Mouse (Mus musculus) hindbrain, postnatal 0 days (tissue): ENCODE results near the gene Tvp23a. TPM values are rescaled to one million over a fixed set of nuclear protein-coding genes. Genes with fewer than 3 reads are reported as not detected.

ENCODE experiments used
- ATAC-seq: fragments of 200-750 bp; cut with Nextera tagmentation; 2 replicates; pipeline ENCODE4 v1.8.0; 2017; ENCODE audit warnings: mild to moderate bottlenecking, moderate TSS enrichment, moderate library complexity
- DNase-seq: peaks from one replicate; pipeline ENCODE4 v3.0.0-alpha.2; 2015; ENCODE audit warnings: low spot score
- H3K27ac ChIP-seq: fragments of 300-500 bp; sonication (generic); 2 replicates; pipeline ENCODE4 v1.5.1; 2014; ENCODE audit warnings: mild to moderate bottlenecking
- H3K27me3 ChIP-seq: fragments of 300-500 bp; sonication (generic); 2 replicates; pipeline ENCODE4 v1.6.1; 2014; ENCODE audit warnings: low read length, mixed read lengths; ENCODE audit not compliant: insufficient read depth
- H3K36me3 ChIP-seq: fragments of 300-500 bp; sonication (generic); 2 replicates; pipeline ENCODE4 v1.6.1; 2014; ENCODE audit warnings: low read length, mixed read lengths; ENCODE audit not compliant: insufficient read depth
- H3K4me1 ChIP-seq: fragments of 300-500 bp; sonication (generic); 2 replicates; pipeline ENCODE4 v1.6.1; 2014; ENCODE audit warnings: antibody characterized with exemption, low read length, mixed read lengths; ENCODE audit not compliant: insufficient read depth
- H3K4me2 ChIP-seq: fragments of 300-500 bp; sonication (generic); 2 replicates; pipeline ENCODE4 v1.6.1; 2014; ENCODE audit warnings: low read depth, mild to moderate bottlenecking, low read length, moderate library complexity, mixed read lengths
- H3K4me3 ChIP-seq: fragments of 300-500 bp; sonication (generic); 2 replicates; pipeline ENCODE4 v1.5.1; 2014; ENCODE audit warnings: low read length
- H3K9ac ChIP-seq: fragments of 300-500 bp; sonication (generic); replicated peaks from 2 replicates; pipeline ENCODE4 v1.6.1; 2014; ENCODE audit warnings: mild to moderate bottlenecking, low read length, moderate library complexity, mixed read lengths
- H3K9me3 ChIP-seq: fragments of 300-500 bp; sonication (generic); 2 replicates; pipeline ENCODE4 v1.6.1; 2016; ENCODE audit warnings: low read length, mixed read lengths
- CTCF ChIP-seq: IDR thresholded peaks from 2 replicates; pipeline ENCODE4 v1.5.1; 2016; ENCODE audit warnings: antibody characterized with exemption, control low read depth, low read depth
- WGBS: fragments of 180-500 bp; shearing (Covaris S2); extraction: QIAGEN DNeasy Blood & Tissue Kit; methylation state at CpG from one replicate; pipeline ENCODE4 v1.1.7; 2014; 5-methylcytosine and 5-hydroxymethylcytosine counted together
- polyA plus RNA-seq: library from polyadenylated mRNA; unstranded; fragments of >200 nt; fragmentation: Nextera tagmentation; extraction: Ambion mirVana; gene quantifications from 2 replicates; pipeline ENCODE4 v1.2.1, GENCODE M21; 2015
- total RNA-seq: library from RNA; depleted of rRNA; stranded (reverse); fragments of >200 nt; gene quantifications from 2 replicates; pipeline ENCODE4 v1.2.3, GENCODE M21; 2014

Gene Tvp23a
- total and polyA plus RNA-seq, 2 experiments from 2014 or later: 38.5 to 75.5 TPM

- no peaks in the 10 kb centered on the region for H3K9me3 ChIP-seq
- H3K36me3 ChIP-seq: no peaks in the 10 kb centered on the region
- TF ChIP-seq CTCF: no peak
- H3K4me3 ChIP-seq: no peak overlapping the region
- 90% methylated on average over 6 of the region's 6 CpGs for WGBS
- no peaks in the 10 kb centered on the region for H3K4me1 ChIP-seq
- no peak for ATAC-seq
- no peak overlapping the region for H3K4me2 ChIP-seq
- H3K27ac ChIP-seq: no peak overlapping the region
- H3K27me3 ChIP-seq: no peaks in the 10 kb centered on the region
- no peak for DNase-seq
- H3K9ac ChIP-seq: no peak overlapping the region
These were observed 58.4 kb downstream of the Tvp23a start for GRCm38 (mm10) chr16:10388634-10389365.

DNA sequence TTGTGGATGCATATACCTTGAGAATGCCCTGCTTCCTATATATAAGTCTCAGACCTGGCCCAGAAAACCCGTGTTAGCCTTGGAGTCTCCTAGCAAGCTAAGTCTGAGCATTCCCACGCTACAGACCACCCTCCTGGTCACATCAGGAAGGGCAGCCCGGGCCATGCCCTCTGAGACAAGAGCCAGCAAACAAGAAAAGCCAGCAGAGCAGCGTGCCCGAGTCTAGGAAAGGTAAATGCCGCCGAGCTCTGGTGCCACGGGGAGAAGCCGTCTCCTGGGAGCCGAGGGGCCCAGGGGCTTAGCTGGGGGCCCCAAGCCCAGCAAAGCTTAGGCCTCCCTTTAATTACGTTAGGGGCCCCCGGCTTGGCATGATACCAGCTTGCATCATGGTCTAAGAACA lies 61.9 kb downstream of the Tvp23a start:
- DNase-seq (no peak), ATAC-seq (no peak)
- 74% methylated on average over 12 of the region's 12 CpGs for WGBS
- Histone ChIP-seq H3K36me3 (no peaks in the 10 kb centered on the region), H3K27ac (no peak overlapping the region), H3K27me3 (no peaks in the 10 kb centered on the region), H3K4me3 (no peak overlapping the region), H3K4me1 (no peaks in the 10 kb centered on the region), H3K9me3 (no peaks in the 10 kb centered on the region), H3K9ac (no peak overlapping the region), H3K4me2 (no peak overlapping the region)
- no peak for TF ChIP-seq CTCF

DNA sequence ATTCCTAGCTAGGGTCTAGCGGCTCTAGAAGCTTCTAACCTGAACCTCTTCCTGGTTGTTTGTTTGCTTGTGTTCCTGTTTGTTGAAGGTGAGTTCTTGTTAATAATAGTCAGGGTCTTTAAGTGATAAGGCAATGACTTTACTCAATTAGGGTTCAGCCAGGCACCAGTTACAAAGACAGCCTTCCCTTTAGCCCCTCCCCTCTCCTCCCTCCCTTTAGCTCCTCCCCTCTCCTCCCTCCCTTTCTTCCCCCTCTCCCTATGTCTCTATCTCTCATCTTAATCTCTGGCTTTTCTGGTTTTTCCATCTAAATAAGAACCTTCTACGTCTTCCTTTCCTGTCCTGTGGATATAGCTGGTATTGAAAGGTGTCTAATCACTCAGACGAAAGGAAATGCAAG lies 62.6 kb downstream of the Tvp23a start:
- TF ChIP-seq CTCF: no peak
- Histone ChIP-seq H3K4me2 (no peak overlapping the region), H3K4me1 (no peaks in the 10 kb centered on the region), H3K4me3 (no peak overlapping the region), H3K9ac (no peak overlapping the region), H3K27ac (no peak overlapping the region), H3K27me3 (no peaks in the 10 kb centered on the region), H3K9me3 (no peaks in the 10 kb centered on the region), H3K36me3 (no peaks in the 10 kb centered on the region)
- WGBS: 60% methylated on average over 3 of the region's 3 CpGs
- DNase-seq (no peak), ATAC-seq (no peak)

DNA sequence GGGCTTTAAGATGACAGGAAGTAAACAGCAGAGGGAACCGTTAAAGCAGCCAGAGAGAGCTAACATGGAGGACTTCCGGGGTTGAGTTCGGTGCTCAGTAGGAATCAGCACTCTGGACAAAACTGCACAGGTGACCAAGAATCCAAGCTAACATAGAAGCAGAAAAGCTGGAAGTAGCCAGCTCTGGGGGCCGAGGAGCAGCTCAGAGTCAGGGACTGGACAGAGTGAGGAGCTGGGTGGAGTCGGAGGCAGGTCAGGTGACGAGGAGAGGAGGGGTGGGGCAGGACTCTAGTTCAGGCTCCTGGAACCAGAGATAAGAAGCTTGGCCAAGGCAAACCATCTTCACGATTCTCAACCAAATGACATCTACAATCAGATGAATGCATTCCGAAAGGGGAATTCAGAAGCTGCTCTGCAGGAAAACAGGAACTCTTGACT lies 63.1 kb downstream of the Tvp23a start:
- Histone ChIP-seq H3K4me3 (no peak overlapping the region), H3K27me3 (no peaks in the 10 kb centered on the region), H3K9me3 (no peaks in the 10 kb centered on the region), H3K36me3 (no peaks in the 10 kb centered on the region), H3K9ac (no peak overlapping the region), H3K4me2 (no peak overlapping the region), H3K4me1 (no peaks in the 10 kb centered on the region), H3K27ac (no peak overlapping the region)
- ATAC-seq (no peak), DNase-seq (no peak)
- TF ChIP-seq CTCF: no peak
- 41% methylated on average over 8 of the region's 8 CpGs for WGBS

GRCm38 (mm10) chr16:10379531-10379930 lies 67.6 kb downstream of the Tvp23a start:
- Histone ChIP-seq H3K9ac (no peak overlapping the region), H3K36me3 (no peaks in the 10 kb centered on the region), H3K27me3 (no peaks in the 10 kb centered on the region), H3K27ac (no peak overlapping the region), H3K9me3 (no peaks in the 10 kb centered on the region), H3K4me1 (peaks cover 2% of the 10 kb centered on the region), H3K4me2 (no peak overlapping the region), H3K4me3 (no peak overlapping the region)
- ATAC-seq (no peak), DNase-seq (no peak)
- no peak for TF ChIP-seq CTCF
- 68% methylated on average over 2 of the region's 2 CpGs for WGBS

- WGBS: 68% methylated on average over 1 of the region's 1 CpGs
- no peak overlapping the region for H3K9ac ChIP-seq
- peaks cover 4% of the 10 kb centered on the region for H3K4me1 ChIP-seq
- no peak overlapping the region for H3K27ac ChIP-seq
- TF ChIP-seq CTCF: no peak
- ATAC-seq (no peak), DNase-seq (no peak)
- no peak overlapping the region for H3K4me2 ChIP-seq
- H3K36me3 ChIP-seq: no peaks in the 10 kb centered on the region
- no peaks in the 10 kb centered on the region for H3K27me3 ChIP-seq
- H3K4me3 ChIP-seq: no peak overlapping the region
- no peaks in the 10 kb centered on the region for H3K9me3 ChIP-seq
These were observed 69.9 kb downstream of the Tvp23a start for GRCm38 (mm10) chr16:10377286-10377685.

DNA sequence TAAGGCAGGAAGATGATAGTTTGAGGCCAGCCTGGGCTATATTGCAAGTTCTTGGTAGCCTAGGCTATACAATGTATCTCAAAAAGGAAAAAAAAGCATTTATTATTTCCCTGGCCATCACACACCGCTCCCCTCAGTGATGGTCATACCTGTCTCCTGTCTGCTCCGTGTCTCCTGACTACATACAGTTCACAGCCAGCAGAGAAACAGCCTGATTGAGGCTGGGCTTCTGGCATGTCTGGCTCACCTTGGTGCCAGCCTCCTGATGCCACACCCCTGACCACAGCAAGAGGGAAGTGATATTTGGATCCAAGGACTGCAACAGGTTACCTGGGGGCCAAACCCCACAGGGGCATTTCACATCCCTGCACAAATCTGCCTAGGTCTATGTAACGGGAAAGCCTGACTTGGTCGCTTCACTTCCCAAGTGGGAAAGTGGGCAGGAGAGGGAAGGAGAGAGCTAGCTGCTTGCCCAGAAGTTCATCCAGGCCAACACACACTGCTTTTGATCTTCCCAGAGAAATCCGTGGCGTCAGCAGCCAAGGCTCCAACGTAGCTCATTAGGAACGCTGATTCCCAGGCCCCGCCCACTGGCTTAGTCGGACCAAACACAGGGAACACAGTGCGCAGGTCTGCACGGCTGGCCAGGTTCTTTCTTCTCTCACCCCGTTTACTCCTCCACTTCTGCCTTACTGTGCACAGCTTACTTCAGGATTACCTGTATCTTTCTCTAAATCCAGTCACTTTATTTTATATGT lies 72.7 kb downstream of the Tvp23a start:
- ATAC-seq (peak; percentile 77), DNase-seq (peak; percentile 77)
- Histone ChIP-seq H3K27me3 (no peaks in the 10 kb centered on the region), H3K9ac (0 out of 2 replicates have a peak overlapping the region, but pooled peaks have one; percentile 13), H3K27ac (no peak overlapping the region), H3K4me1 (peaks cover 4% of the 10 kb centered on the region), H3K36me3 (no peaks in the 10 kb centered on the region), H3K4me3 (no peak overlapping the region), H3K4me2 (peak overlapping the region; percentile 49), H3K9me3 (no peaks in the 10 kb centered on the region)
- TF ChIP-seq CTCF: no peak
- WGBS: 18% methylated on average over 13 of the region's 13 CpGs
